ENCODE assay signal across 22 mouse cellular contexts in genomic region chr7:115362117-115362516, GRCm38 (mm10).
DNase-seq lines count a peak whose midpoint lies in the region; ATAC-seq and TF ChIP-seq lines count a peak whose summit lies in the region.
"Had no signal": no experiment of that assay in that cellular context is flagged by ENCODE, and none has a peak within 500 bp of the region (broad histone marks: within the 10 kb centered on the region; RNA-seq: fewer than 3 reads in every experiment).

No protein-coding gene starts in this region.

- no peak for TF ChIP-seq POLR2A in heart, adult 2 months (IDR thresholded peaks at IDR 0.05; ENCODE audit: insufficient read depth, low read depth, low read length)

- no peak overlapping the region for H3K9ac ChIP-seq in heart, adult 2 months (ENCODE audit: low read depth, low read length)
- H3K9ac ChIP-seq in lung, embryonic 14.5 days = no peak overlapping the region
- H3K9ac ChIP-seq in ES-E14 (ENCODE audit: insufficient read depth, low read depth, low read length, poor library complexity, severe bottlenecking) = no peak overlapping the region
- no peak overlapping the region for H3K9ac ChIP-seq in liver, embryonic 12.5 days
- H3K9ac ChIP-seq: embryonic facial prominence, embryonic 13.5 days; forebrain, embryonic 12.5 days; heart, embryonic 13.5 days; hindbrain, embryonic 12.5 days had no signal

- peak; percentile 45 for TF ChIP-seq CTCF in heart, adult 2 months (IDR thresholded peaks at IDR 0.05)
- peak; percentile 30; the same call in 1 of the 2 replicates for TF ChIP-seq CTCF in lung, embryonic 14.5 days (IDR thresholded peaks at IDR 0.05; ENCODE audit: low read depth)

- no peak for TF ChIP-seq EP300 in heart, adult 2 months (IDR thresholded peaks at IDR 0.05; ENCODE audit: insufficient read depth, low read depth, low read length)

- H3K27ac ChIP-seq in heart, adult 2 months = no peak overlapping the region
- H3K27ac ChIP-seq in lung, embryonic 14.5 days (ENCODE audit: low read depth) = no peak overlapping the region
- no peak overlapping the region for H3K27ac ChIP-seq in ES-E14 (ENCODE audit: insufficient read depth, low read depth, low read length, poor library complexity, severe bottlenecking)
- no peak overlapping the region for H3K27ac ChIP-seq in liver, embryonic 12.5 days
- H3K27ac ChIP-seq: embryonic facial prominence, embryonic 13.5 days; forebrain, embryonic 12.5 days; heart, embryonic 13.5 days; hindbrain, embryonic 12.5 days had no signal

- H3K79me2 ChIP-seq in heart, adult 2 months (replicated peaks; ENCODE audit: control insufficient read depth, insufficient read depth, low read length) = no peaks in the 10 kb centered on the region

- WGBS in heart, adult 2 months = 85% methylated on average over 2 of the region's 2 CpGs
- WGBS in lung, embryonic 14.5 days = 79% methylated on average over 2 of the region's 2 CpGs
- 55% methylated on average over 2 of the region's 2 CpGs for WGBS in liver, embryonic 12.5 days (ENCODE audit: insufficient replicate concordance)

- H3K4me3 ChIP-seq in heart, adult 2 months = no peak overlapping the region
- H3K4me3 ChIP-seq in lung, embryonic 14.5 days (ENCODE audit: low read depth, low read length) = no peak overlapping the region
- H3K4me3 ChIP-seq in ES-E14 (ENCODE audit: insufficient read depth in 1 of 2, low read depth in 1 of 2, low read length in 2 of 2, poor library complexity in 1 of 2, severe bottlenecking in 1 of 2) = no peak overlapping the region
- no peak overlapping the region for H3K4me3 ChIP-seq in liver, embryonic 12.5 days
- H3K4me3 ChIP-seq: embryonic facial prominence, embryonic 13.5 days; forebrain, embryonic 12.5 days; heart, embryonic 13.5 days; hindbrain, embryonic 12.5 days had no signal

- intact Hi-C loops in heart, adult 2 months (cut with DNase I) = no loop called here

- no peak for ATAC-seq in lung, embryonic 14.5 days (ENCODE audit: insufficient read depth)
- ATAC-seq in megakaryocyte-erythroid progenitor cell, adult 5-6 weeks (replicated peaks; ENCODE audit: low FRiP score, low TSS enrichment, poor library complexity, severe bottlenecking) = no peak
- ATAC-seq in liver, embryonic 12.5 days = no peak
- ATAC-seq: forebrain, embryonic 16.5 days; hindbrain, embryonic 16.5 days; inflammation-experienced regulatory T-cells, adult 6 months had no signal

- H3K27me3 ChIP-seq in heart, adult 2 months (ENCODE audit: control insufficient read depth, insufficient read depth, low read length) = no peaks in the 10 kb centered on the region
- no peaks in the 10 kb centered on the region for H3K27me3 ChIP-seq in lung, embryonic 14.5 days (ENCODE audit: insufficient read depth, low read length)
- no peaks in the 10 kb centered on the region for H3K27me3 ChIP-seq in liver, embryonic 12.5 days (replicated peaks)
- H3K27me3 ChIP-seq: CH12.LX; heart, embryonic 13.5 days; hindbrain, embryonic 12.5 days had no signal

- no peaks in the 10 kb centered on the region for H3K36me3 ChIP-seq in heart, adult 2 months (ENCODE audit: control insufficient read depth, insufficient read depth, low read length)
- H3K36me3 ChIP-seq in lung, embryonic 14.5 days (ENCODE audit: insufficient read depth) = no peaks in the 10 kb centered on the region
- H3K36me3 ChIP-seq in ES-E14 (ENCODE audit: control insufficient read depth, insufficient read depth, low read length, poor library complexity, severe bottlenecking) = no peaks in the 10 kb centered on the region
- no peaks in the 10 kb centered on the region for H3K36me3 ChIP-seq in liver, embryonic 12.5 days
- H3K36me3 ChIP-seq: embryonic facial prominence, embryonic 13.5 days; forebrain, embryonic 12.5 days; heart, embryonic 13.5 days; hindbrain, embryonic 12.5 days had no signal

- H3K4me2 ChIP-seq in lung, embryonic 14.5 days = no peak overlapping the region
- H3K4me2 ChIP-seq in liver, embryonic 12.5 days = no peak overlapping the region
- H3K4me2 ChIP-seq: embryonic facial prominence, embryonic 13.5 days; forebrain, embryonic 12.5 days; heart, embryonic 13.5 days; hindbrain, embryonic 12.5 days had no signal

- in situ Hi-C loops in ES-E14 (cut with MboI; ENCODE audit: low sequenced_read_pairs in 2 of 2, unreplicated experiment in 2 of 2) = no loop called here

- no peaks in the 10 kb centered on the region for H3K9me3 ChIP-seq in lung, embryonic 14.5 days (ENCODE audit: low read depth, low read length)
- H3K9me3 ChIP-seq in ES-E14 (ENCODE audit: control insufficient read depth, insufficient read depth, low read depth, low read length) = no peaks in the 10 kb centered on the region
- no peaks in the 10 kb centered on the region for H3K9me3 ChIP-seq in liver, embryonic 12.5 days (replicated peaks)
- H3K9me3 ChIP-seq: embryonic facial prominence, embryonic 13.5 days; forebrain, embryonic 12.5 days; hindbrain, embryonic 12.5 days had no signal

- DNase-seq in heart, adult 2 months = no peak
- DNase-seq in heart, postnatal 4 days = no peak
- no peak for DNase-seq in lung, embryonic 14.5 days
- no peak for DNase-seq in lung, postnatal 10 days
- DNase-seq in ES-E14 (ENCODE audit: low read depth, low spot score) (peak; percentile 21), ZHBTc4 (ENCODE audit: low read depth, low spot score) (peak; percentile 52)
- DNase-seq: adrenal gland, postnatal 14 days; cerebellum, adult 11-12 months; cerebellum, adult 9-10 months; cerebellum, postnatal 36 days; gastrocnemius, postnatal 25 days; heart, postnatal 36 days had no signal

- H3K4me1 ChIP-seq in heart, adult 2 months (ENCODE audit: control insufficient read depth, insufficient read depth, low read length) = no peaks in the 10 kb centered on the region
- no peaks in the 10 kb centered on the region for H3K4me1 ChIP-seq in lung, embryonic 14.5 days (ENCODE audit: insufficient read depth)
- H3K4me1 ChIP-seq in ES-E14 (ENCODE audit: control insufficient read depth in 2 of 2, insufficient read depth in 2 of 2, low read length in 2 of 2, poor library complexity in 1 of 2) = no peaks in the 10 kb centered on the region
- no peaks in the 10 kb centered on the region for H3K4me1 ChIP-seq in liver, embryonic 12.5 days

TF ChIP-seq in ES-E14, 5 proteins besides CTCF, POLR2A, EP300 and RAD21:
- TF ChIP-seq CHD2 (IDR thresholded peaks at IDR 0.05; ENCODE audit: low read depth, low read length) = no peak
- TF ChIP-seq MAFK (IDR thresholded peaks at IDR 0.05; ENCODE audit: insufficient read depth, low read depth, low read length) = no peak

Comparison
In these comparisons a context has a peak if more than half of its experiments do, and no peak if none do; other contexts are left out.
1. DNase-seq: peak in ES-E14 (single experiment) and ZHBTc4 (single experiment); none in heart, adult 2 months (0 of 2), heart, postnatal 4 days (single experiment), lung, embryonic 14.5 days (single experiment) and lung, postnatal 10 days (single experiment).